Mouse (Mus musculus) forebrain, embryonic 15.5 days (tissue): ENCODE data around the gene Smpd3. TPM values are rescaled to one million over a fixed set of nuclear protein-coding genes. Genes with fewer than 3 reads are reported as not detected.
"Not testable (repeated sequence)": the region's sequence is repeated elsewhere in the genome, so short reads cannot be mapped to it uniquely, and the experiment has no call there.

Source experiments
- ATAC-seq: fragments of 200-750 bp; cut with Nextera tagmentation; replicated peaks from 2 replicates; pipeline ENCODE4 v1.8.0; 2017; ENCODE audit warnings: mild to moderate bottlenecking, moderate TSS enrichment, moderate library complexity
- H3K27ac ChIP-seq: fragments of 300-500 bp; sonication (generic); replicated peaks from 2 replicates; pipeline ENCODE4 v1.5.1; 2015; ENCODE audit warnings: mild to moderate bottlenecking, inconsistent platforms
- H3K27me3 ChIP-seq: fragments of 300-500 bp; sonication (generic); 2 replicates; pipeline ENCODE4 v1.6.1; 2015; ENCODE audit warnings: inconsistent platforms
- H3K36me3 ChIP-seq: fragments of 300-500 bp; sonication (generic); 2 replicates; pipeline ENCODE4 v1.6.1; 2015; ENCODE audit warnings: mild to moderate bottlenecking, inconsistent platforms
- H3K4me1 ChIP-seq: fragments of 300-500 bp; sonication (generic); 2 replicates; pipeline ENCODE4 v1.6.1; 2015; ENCODE audit warnings: inconsistent platforms
- H3K4me2 ChIP-seq: fragments of 300-500 bp; sonication (generic); replicated peaks from 2 replicates; pipeline ENCODE4 v1.6.1; 2015; ENCODE audit warnings: mild to moderate bottlenecking, inconsistent platforms
- H3K4me3 ChIP-seq: fragments of 300-500 bp; sonication (generic); 2 replicates; pipeline ENCODE4 v1.5.1; 2015; ENCODE audit warnings: mild to moderate bottlenecking, inconsistent platforms
- H3K9ac ChIP-seq: fragments of 300-500 bp; sonication (generic); replicated peaks from 2 replicates; pipeline ENCODE4 v1.6.1; 2015; ENCODE audit warnings: mild to moderate bottlenecking, inconsistent platforms
- H3K9me3 ChIP-seq: fragments of 300-500 bp; sonication (generic); 2 replicates; pipeline ENCODE4 v1.6.1; 2016; ENCODE audit warnings: inconsistent platforms
- WGBS: fragments of 180-500 bp; shearing (Covaris S2); methylation state at CpG from one replicate; pipeline ENCODE4 v1.1.7; 2015; ENCODE audit warnings: mixed read lengths; 5-methylcytosine and 5-hydroxymethylcytosine counted together
- polyA plus RNA-seq: library from polyadenylated mRNA; unstranded; fragments of >200 nt; fragmentation: Nextera tagmentation; extraction: Ambion mirVana; gene quantifications from 2 replicates; pipeline ENCODE4 v1.2.1, GENCODE M21; 2015

Gene Smpd3
- polyA plus RNA-seq, 1 experiment from 2014 or later = 49.3 TPM

GRCm38 (mm10) chr8:106320002-106320401 lies 17.8 kb downstream of the Smpd3 start:
- Histone ChIP-seq H3K27ac (no peak overlapping the region), H3K4me2 (no peak overlapping the region), H3K9ac (no peak overlapping the region), H3K36me3 (no peaks in the 10 kb centered on the region), H3K4me3 (no peak overlapping the region), H3K9me3 (no peaks in the 10 kb centered on the region), H3K4me1 (peaks cover 28% of the 10 kb centered on the region), H3K27me3 (no peaks in the 10 kb centered on the region)
- ATAC-seq = no peak
- WGBS = 71% methylated on average over 6 of the region's 6 CpGs

DNA sequence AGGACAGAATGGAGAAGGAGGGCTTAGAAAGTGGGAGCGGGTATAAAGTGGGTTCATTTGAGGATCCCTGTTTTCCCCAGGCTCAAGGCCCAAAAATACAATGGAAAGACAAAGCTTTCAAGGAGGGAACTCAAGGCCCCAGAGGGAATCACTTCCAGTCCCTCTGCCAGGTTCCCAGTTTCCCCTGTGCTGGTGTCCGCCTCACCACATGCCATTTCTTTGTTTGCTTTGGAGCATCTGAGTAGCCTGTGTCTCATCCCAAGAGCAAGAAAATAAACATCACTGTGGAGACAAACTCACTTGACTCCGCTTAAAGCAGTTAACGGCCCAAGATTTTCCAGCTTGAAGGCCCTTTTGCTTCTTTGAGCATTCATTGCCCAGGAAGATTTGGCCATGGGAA lies 20.7 kb downstream of the Smpd3 start:
- no peak overlapping the region for H3K27ac ChIP-seq
- H3K4me1 ChIP-seq = peaks cover 9% of the 10 kb centered on the region; the same call in 1 of the 2 replicates
- 72% methylated on average over 4 of the region's 4 CpGs for WGBS
- no peak overlapping the region for H3K4me3 ChIP-seq
- no peaks in the 10 kb centered on the region for H3K9me3 ChIP-seq
- no peaks in the 10 kb centered on the region for H3K27me3 ChIP-seq
- H3K4me2 ChIP-seq = no peak overlapping the region
- no peaks in the 10 kb centered on the region for H3K36me3 ChIP-seq
- no peak for ATAC-seq
- H3K9ac ChIP-seq = no peak overlapping the region

GRCm38 (mm10) chr8:106316506-106316905 lies 21.3 kb downstream of the Smpd3 start:
- no peaks in the 10 kb centered on the region for H3K27me3 ChIP-seq
- no peak overlapping the region for H3K4me3 ChIP-seq
- ATAC-seq = no peak
- H3K9ac ChIP-seq = no peak overlapping the region
- H3K9me3 ChIP-seq = no peaks in the 10 kb centered on the region
- peaks cover 9% of the 10 kb centered on the region; the same call in 1 of the 2 replicates for H3K4me1 ChIP-seq
- no peak overlapping the region for H3K4me2 ChIP-seq
- H3K27ac ChIP-seq = no peak overlapping the region
- no peaks in the 10 kb centered on the region for H3K36me3 ChIP-seq
- WGBS = 85% methylated on average over 10 of the region's 10 CpGs

DNA sequence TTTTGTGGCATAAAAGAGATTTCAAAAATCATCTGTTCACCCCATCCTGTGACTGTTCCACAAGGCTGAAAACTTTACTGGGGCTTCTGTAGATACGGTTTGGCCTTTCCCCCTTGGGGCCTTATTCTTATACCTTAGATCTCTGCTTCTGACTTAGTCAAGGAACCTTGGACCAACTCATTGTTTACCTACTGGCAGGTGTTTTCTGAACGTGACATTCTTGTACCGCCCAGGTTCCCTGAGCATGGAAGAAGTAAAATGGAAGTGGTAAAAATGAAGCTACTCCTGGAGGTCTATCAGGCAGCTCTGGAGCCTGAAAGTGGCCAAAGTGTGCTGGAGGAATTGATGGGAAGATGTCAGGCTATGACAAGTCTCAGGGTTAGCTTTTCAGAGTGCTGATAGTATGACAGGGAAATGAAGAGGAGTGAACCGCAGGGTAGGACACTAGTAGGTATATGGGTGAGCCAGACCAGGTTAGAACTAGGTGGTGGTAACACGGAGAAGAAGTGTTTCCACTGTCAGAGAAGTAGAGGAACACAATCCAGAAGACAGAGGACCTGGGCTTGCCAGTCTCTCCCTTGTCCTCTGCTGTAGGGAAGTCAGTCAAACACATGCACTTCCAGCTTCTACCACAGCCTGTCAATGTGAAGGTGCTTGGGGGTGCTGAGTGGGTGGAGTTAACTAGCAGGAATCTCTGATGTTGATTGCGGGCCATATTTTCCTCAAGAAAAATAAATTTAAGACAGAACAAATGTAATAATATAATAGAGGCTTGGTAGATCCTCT lies 22.2 kb downstream of the Smpd3 start:
- no peak for ATAC-seq
- 91% methylated on average over 6 of the region's 6 CpGs for WGBS
- H3K4me2 ChIP-seq = no peak overlapping the region
- H3K9me3 ChIP-seq = no peaks in the 10 kb centered on the region
- H3K9ac ChIP-seq = no peak overlapping the region
- H3K27ac ChIP-seq = no peak overlapping the region
- no peaks in the 10 kb centered on the region for H3K36me3 ChIP-seq
- H3K4me1 ChIP-seq = peaks cover 4% of the 10 kb centered on the region; the same call in 1 of the 2 replicates
- H3K4me3 ChIP-seq = no peak overlapping the region
- no peaks in the 10 kb centered on the region for H3K27me3 ChIP-seq

DNA sequence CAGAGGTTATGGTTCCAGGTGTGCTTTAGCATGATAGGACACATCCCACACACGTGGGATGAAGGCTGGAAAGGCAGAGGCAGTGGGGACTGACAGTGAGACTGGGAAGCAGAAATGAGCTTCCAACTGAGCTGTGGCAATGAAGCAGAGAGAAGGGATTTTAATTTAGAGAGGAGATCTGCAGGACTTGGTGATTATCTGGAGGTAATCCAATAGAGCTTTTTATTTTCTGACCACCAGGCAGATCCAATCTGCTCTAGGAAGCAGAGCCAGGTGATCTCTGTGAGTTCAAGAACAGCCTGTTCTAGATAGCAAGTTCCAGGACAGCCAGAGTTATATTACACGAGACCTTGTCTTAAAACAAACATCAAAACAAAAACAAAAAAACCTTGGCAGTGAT lies 24.0 kb downstream of the Smpd3 start:
- H3K9me3 ChIP-seq = no peaks in the 10 kb centered on the region
- no peaks in the 10 kb centered on the region for H3K36me3 ChIP-seq
- ATAC-seq = no peak
- H3K9ac ChIP-seq = no peak overlapping the region
- no peaks in the 10 kb centered on the region for H3K4me1 ChIP-seq
- H3K27ac ChIP-seq = no peak overlapping the region
- no peaks in the 10 kb centered on the region for H3K27me3 ChIP-seq
- 56% methylated on average over 2 of the region's 2 CpGs for WGBS
- no peak overlapping the region for H3K4me3 ChIP-seq
- no peak overlapping the region for H3K4me2 ChIP-seq

- Histone ChIP-seq H3K36me3 (no peaks in the 10 kb centered on the region), H3K9me3 (no peaks in the 10 kb centered on the region), H3K4me3 (no peak overlapping the region), H3K27ac (no peak overlapping the region), H3K27me3 (no peaks in the 10 kb centered on the region), H3K4me2 (no peak overlapping the region), H3K4me1 (no peaks in the 10 kb centered on the region), H3K9ac (no peak overlapping the region)
- no peak for ATAC-seq
- WGBS = 88% methylated on average over 6 of the region's 6 CpGs
Measured at GRCm38 (mm10) chr8:106313120-106313737, 24.6 kb downstream of the Smpd3 start.

DNA sequence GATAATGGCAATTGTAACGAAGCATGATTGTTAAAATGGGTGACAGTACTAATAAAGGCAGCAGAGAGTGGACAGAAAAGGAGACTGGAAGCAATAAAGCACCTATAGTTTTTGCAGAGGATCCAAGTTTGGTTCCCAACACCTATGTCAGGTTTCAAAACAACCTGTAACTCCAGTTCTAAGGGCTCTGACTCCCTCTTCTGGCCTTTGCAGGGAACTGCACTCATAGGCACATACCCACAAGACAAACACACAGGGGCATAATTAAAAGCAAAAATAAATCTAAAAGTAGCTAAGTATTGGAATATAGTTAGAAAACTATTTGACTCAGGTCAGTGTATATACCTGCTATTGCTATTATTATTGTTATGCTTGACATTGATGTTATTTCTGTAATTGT lies 25.8 kb downstream of the Smpd3 start:
- ATAC-seq = no peak
- Histone ChIP-seq H3K9me3 (no peaks in the 10 kb centered on the region), H3K4me3 (no peak overlapping the region), H3K27me3 (no peaks in the 10 kb centered on the region), H3K36me3 (no peaks in the 10 kb centered on the region), H3K9ac (no peak overlapping the region), H3K27ac (no peak overlapping the region), H3K4me2 (no peak overlapping the region), H3K4me1 (no peaks in the 10 kb centered on the region)
- WGBS = 81% methylated on average over 1 of the region's 1 CpGs

- Histone ChIP-seq H3K9ac (no peak overlapping the region), H3K4me2 (no peak overlapping the region), H3K4me3 (no peak overlapping the region), H3K27me3 (no peaks in the 10 kb centered on the region), H3K4me1 (no peaks in the 10 kb centered on the region), H3K36me3 (no peaks in the 10 kb centered on the region), H3K9me3 (no peaks in the 10 kb centered on the region), H3K27ac (no peak overlapping the region)
- WGBS = 93% methylated on average over 5 of the region's 5 CpGs
- ATAC-seq = no peak
Measured at GRCm38 (mm10) chr8:106310026-106310652, 27.6 kb downstream of the Smpd3 start.

DNA sequence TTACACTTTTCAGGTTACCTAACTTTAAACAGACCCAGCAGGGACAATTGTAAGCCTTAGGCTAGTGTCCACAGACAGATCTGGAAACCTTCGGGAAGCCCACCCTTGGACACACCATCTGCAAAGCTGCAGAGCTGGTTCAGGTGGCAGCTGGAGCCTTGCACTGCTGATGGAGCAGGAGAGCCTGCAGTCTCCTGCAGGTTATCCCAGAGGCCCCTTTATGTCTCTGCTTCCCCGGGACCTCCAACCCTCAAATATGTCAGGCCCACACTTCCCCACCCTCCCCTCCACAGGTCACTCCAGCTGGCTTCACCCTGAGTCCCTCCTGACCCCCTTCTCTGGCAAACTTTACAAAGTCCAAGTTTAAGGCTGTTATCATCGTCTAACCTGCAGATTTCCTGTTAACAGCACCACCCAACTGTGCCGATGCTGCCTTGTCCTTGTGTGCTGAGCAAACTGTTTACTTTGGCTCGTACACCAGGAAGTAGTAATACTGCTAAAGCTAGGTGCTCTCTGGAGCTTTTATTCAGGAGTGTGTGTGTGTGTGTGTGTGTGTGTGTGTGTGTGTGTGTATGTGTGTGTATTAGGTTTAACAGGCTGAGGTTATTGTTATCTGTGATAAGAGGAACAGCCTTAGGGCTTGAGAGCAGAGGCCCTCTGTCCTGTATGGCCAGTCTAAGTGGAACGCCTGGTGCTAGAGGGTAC lies 29.6 kb downstream of the Smpd3 start:
- H3K27me3 ChIP-seq, H3K4me3 ChIP-seq, H3K4me2 ChIP-seq, H3K36me3 ChIP-seq, H3K4me1 ChIP-seq, H3K27ac ChIP-seq, H3K9ac ChIP-seq, ATAC-seq, H3K9me3 ChIP-seq: not testable (repeated sequence)
- 93% methylated on average over 6 of the region's 6 CpGs for WGBS

- Histone ChIP-seq H3K4me2 (no peak overlapping the region), H3K9ac (no peak overlapping the region), H3K4me3 (no peak overlapping the region), H3K27ac (no peak overlapping the region), H3K9me3 (no peaks in the 10 kb centered on the region), H3K27me3 (no peaks in the 10 kb centered on the region), H3K4me1 (no peaks in the 10 kb centered on the region), H3K36me3 (no peaks in the 10 kb centered on the region)
- no peak for ATAC-seq
- WGBS = 89% methylated on average over 2 of the region's 2 CpGs
Measured at GRCm38 (mm10) chr8:106307586-106307985, 30.2 kb downstream of the Smpd3 start.

DNA sequence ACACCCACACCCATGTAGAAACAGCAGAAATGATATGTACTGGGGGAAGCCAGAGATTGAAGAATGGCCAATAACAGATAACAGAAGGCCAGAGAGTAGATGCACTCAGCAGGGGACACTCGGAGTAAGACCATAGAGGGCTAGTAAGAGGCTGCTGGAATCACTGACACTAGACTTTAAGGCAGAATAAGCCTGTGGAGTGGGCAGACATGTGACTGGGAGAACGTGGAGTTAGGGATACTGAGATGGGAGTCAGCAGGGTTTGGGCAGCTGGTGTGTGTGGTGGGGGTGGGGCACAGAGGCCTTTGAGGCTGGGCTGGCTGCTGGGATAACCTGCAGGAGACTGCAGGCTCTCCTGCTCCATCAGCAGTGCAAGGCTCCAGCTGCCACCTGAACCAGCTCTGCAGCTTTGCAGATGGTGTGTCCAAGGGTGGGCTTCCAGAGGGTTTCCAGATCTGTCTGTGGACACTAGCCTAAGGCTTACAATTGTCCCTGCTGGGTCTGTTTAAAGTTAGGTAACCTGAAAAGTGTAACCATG lies 31.0 kb downstream of the Smpd3 start:
- not testable (repeated sequence) for H3K9ac ChIP-seq, H3K4me2 ChIP-seq, H3K9me3 ChIP-seq, H3K4me1 ChIP-seq, H3K36me3 ChIP-seq, H3K4me3 ChIP-seq, H3K27ac ChIP-seq, ATAC-seq, H3K27me3 ChIP-seq
- WGBS = 55% methylated on average over 2 of the region's 2 CpGs

GRCm38 (mm10) chr8:106306076-106306475 lies 31.7 kb downstream of the Smpd3 start:
- no peak overlapping the region for H3K4me2 ChIP-seq
- no peaks in the 10 kb centered on the region for H3K9me3 ChIP-seq
- H3K4me1 ChIP-seq = peaks cover 5% of the 10 kb centered on the region
- no peaks in the 10 kb centered on the region for H3K27me3 ChIP-seq
- H3K27ac ChIP-seq = no peak overlapping the region
- H3K4me3 ChIP-seq = no peak overlapping the region
- H3K36me3 ChIP-seq = no peaks in the 10 kb centered on the region
- 86% methylated on average over 1 of the region's 1 CpGs for WGBS
- H3K9ac ChIP-seq = no peak overlapping the region
- ATAC-seq = no peak
